Mouse (Mus musculus) heart, postnatal 14 days (tissue): ENCODE results near the gene Plxnc1. TPM values are rescaled to one million over a fixed set of nuclear protein-coding genes. Genes with fewer than 3 reads are reported as not detected.
A peak's percentile ranks its signal among the peaks of the same experiment; 100 is the strongest.

Experiments used
- DNase-seq, 2 experiments: peaks; one replicate each; pipeline ENCODE4 v3.0.0; 2021 to 2022
- intact Hi-C: fragments of 180-260 bp; cut with DNase I; formaldehyde crosslinking; loops from one replicate; pipeline ENCODE4 v1.15.1; 2025
- long read RNA-seq, 2 experiments: library from polyadenylated mRNA; stranded (forward); transcript quantifications; one replicate each; pipeline ENCODE4 v2.0.0; 2021
- total RNA-seq, 2 experiments: library from RNA; stranded (reverse); gene quantifications; 2 replicates each; pipeline ENCODE4 v1.2.3; 2021

The Plxnc1 gene
- total RNA-seq: 1 to 10 TPM; 4.4 to 5.3 TPM
- long read RNA-seq, experiment 1, full-length matches to known transcripts: 1 of 1 reads
- long read RNA-seq, experiment 1, partial matches to known transcripts: 0 of 1 reads
- long read RNA-seq, experiment 1, other reads (novel, unspliced or antisense): 0 of 1 reads
- long read RNA-seq, experiment 2, full-length matches to known transcripts: 3 of 3 reads
- long read RNA-seq, experiment 2, partial matches to known transcripts: 0 of 3 reads
- long read RNA-seq, experiment 2, other reads (novel, unspliced or antisense): 0 of 3 reads

- DNase-seq: peak; percentile 60 to 68
- intact Hi-C loops: loop anchor here (5.0 to 10.0 kb wide), 2 partner anchors 237 to 540 kb away; no protein-coding TSS in a partner anchor
Measured at GRCm38 (mm10) chr10:94944691-94945205, at the start of gene Plxnc1. Plxnc1 (minus strand) TSS chr10:94944835.

GRCm38 (mm10) chr10:94992127-94992526 lies 47.5 kb upstream of the Plxnc1 start:
- DNase-seq: peak; percentile 92 to 93
- intact Hi-C loops: loop anchor here (1.0 to 10.0 kb wide), 9 partner anchors 89 to 903 kb away; partner anchors contain the start of gene Cradd

GRCm38 (mm10) chr10:94991564-94992097 lies 47.0 kb upstream of the Plxnc1 start:
- intact Hi-C loops: loop anchor here (1.0 to 10.0 kb wide), 9 partner anchors 89 to 903 kb away; partner anchors contain the start of gene Cradd

GRCm38 (mm10) chr10:94990768-94991563 lies 46.3 kb upstream of the Plxnc1 start:
- intact Hi-C loops: loop anchor here (5.0 to 10.0 kb wide), 5 partner anchors 111 to 904 kb away; partner anchors contain the start of gene Cradd
- peak; percentile 87 to 91 for DNase-seq

More at GRCm38 (mm10) chr10:94991564-94992097, 47.0 kb upstream of the Plxnc1 start:
- DNase-seq: peak; percentile 68 to 76

- no peak for DNase-seq
- intact Hi-C loops: no loop called here
Measured at GRCm38 (mm10) chr10:94989321-94989720, 44.7 kb upstream of the Plxnc1 start.

GRCm38 (mm10) chr10:94985103-94985502 lies 40.5 kb upstream of the Plxnc1 start:
- DNase-seq: no peak
- intact Hi-C loops: no loop called here

GRCm38 (mm10) chr10:94982528-94982927 lies 37.9 kb upstream of the Plxnc1 start:
- DNase-seq: no peak
- intact Hi-C loops: no loop called here

GRCm38 (mm10) chr10:94981466-94982138 lies 37.0 kb upstream of the Plxnc1 start:
- no peak for DNase-seq
- intact Hi-C loops: no loop called here

GRCm38 (mm10) chr10:94978265-94978822 lies 33.7 kb upstream of the Plxnc1 start:
- intact Hi-C loops: no loop called here
- no peak for DNase-seq

- intact Hi-C loops: no loop called here
- peak in 1 of 2 experiments; percentile 36 for DNase-seq
Measured at GRCm38 (mm10) chr10:94976329-94976728, 31.7 kb upstream of the Plxnc1 start.

- intact Hi-C loops: no loop called here
- DNase-seq: no peak
Measured at GRCm38 (mm10) chr10:94975099-94975496, 30.5 kb upstream of the Plxnc1 start.

GRCm38 (mm10) chr10:94974345-94975098 lies 29.9 kb upstream of the Plxnc1 start:
- peak in 1 of 2 experiments; percentile 30 for DNase-seq

GRCm38 (mm10) chr10:94971625-94972161 lies 27.1 kb upstream of the Plxnc1 start:
- intact Hi-C loops: no loop called here
- no peak for DNase-seq

More at GRCm38 (mm10) chr10:94974345-94975098, 29.9 kb upstream of the Plxnc1 start:
- intact Hi-C loops: no loop called here

GRCm38 (mm10) chr10:94970221-94970620 lies 25.6 kb upstream of the Plxnc1 start:
- intact Hi-C loops: no loop called here
- DNase-seq: no peak

- DNase-seq: no peak
- intact Hi-C loops: no loop called here
Measured at GRCm38 (mm10) chr10:94967468-94967867, 22.8 kb upstream of the Plxnc1 start.

GRCm38 (mm10) chr10:94966789-94967188 lies 22.2 kb upstream of the Plxnc1 start:
- DNase-seq: no peak
- intact Hi-C loops: no loop called here

GRCm38 (mm10) chr10:94965093-94965492 lies 20.5 kb upstream of the Plxnc1 start:
- DNase-seq: no peak
- intact Hi-C loops: no loop called here

- intact Hi-C loops: no loop called here
- no peak for DNase-seq
Measured at GRCm38 (mm10) chr10:94962005-94962404, 17.4 kb upstream of the Plxnc1 start.

- peak; percentile 56 to 74 for DNase-seq
Measured at GRCm38 (mm10) chr10:94961283-94961682, 16.6 kb upstream of the Plxnc1 start.

More at GRCm38 (mm10) chr10:94961283-94961682, 16.6 kb upstream of the Plxnc1 start:
- intact Hi-C loops: no loop called here
